ENCODE assay signal across 8 mouse cellular contexts in genomic region chr12:112724077-112724805, GRCm38 (mm10). TPM values are rescaled to one million over a fixed set of nuclear protein-coding genes. Genes with fewer than 3 reads are reported as not detected.
A peak's percentile ranks its signal among the peaks of the same experiment; 100 is the strongest.
DNase-seq lines count a peak whose midpoint lies in the region; ATAC-seq and TF ChIP-seq lines count a peak whose summit lies in the region.

No protein-coding gene starts in this region.

- H3K9me3 ChIP-seq in MEL (replicated peaks; ENCODE audit: insufficient read depth, low read length) = no peaks in the 10 kb centered on the region
- H3K9me3 ChIP-seq in forebrain, postnatal 0 days (ENCODE audit: low read length) = no peaks in the 10 kb centered on the region
- no peaks in the 10 kb centered on the region for H3K9me3 ChIP-seq in liver, embryonic 14.5 days (ENCODE audit: control insufficient read depth, low read length)
- no peaks in the 10 kb centered on the region for H3K9me3 ChIP-seq in neural tube, embryonic 15.5 days (replicated peaks)

- no peak overlapping the region for H3K9ac ChIP-seq in MEL (ENCODE audit: control insufficient read depth, low read depth, low read length, poor library complexity, severe bottlenecking)
- no peak overlapping the region for H3K9ac ChIP-seq in forebrain, postnatal 0 days
- no peak overlapping the region for H3K9ac ChIP-seq in liver, embryonic 14.5 days (replicated peaks)
- no peak overlapping the region for H3K9ac ChIP-seq in neural tube, embryonic 15.5 days (replicated peaks)

- peak; percentile 17 for TF ChIP-seq RAD21 in MEL (IDR thresholded peaks at IDR 0.05; ENCODE audit: low read depth, low read length)

- 0 out of 4 replicates have a peak, but pooled peaks cover 0 to 2% of the 10 kb centered on the region in 2 experiments for H3K36me3 ChIP-seq in MEL (ENCODE audit: control insufficient read depth in 1 of 2, insufficient read depth in 2 of 2, low read length in 2 of 2)
- H3K36me3 ChIP-seq in forebrain, postnatal 0 days (ENCODE audit: insufficient read depth) = peaks cover 17% of the 10 kb centered on the region; the same call in 1 of the 2 replicates
- H3K36me3 ChIP-seq in liver, embryonic 14.5 days (replicated peaks; ENCODE audit: control insufficient read depth, insufficient read depth, low read depth) = no peaks in the 10 kb centered on the region
- peaks cover 4% of the 10 kb centered on the region; the same call in 1 of the 2 replicates for H3K36me3 ChIP-seq in neural tube, embryonic 15.5 days

- H3K79me2 ChIP-seq in MEL (ENCODE audit: control insufficient read depth, insufficient read depth, low read length, poor library complexity) = no peaks in the 10 kb centered on the region; the same call in 1 of the 2 replicates

- H3K27ac ChIP-seq in MEL (ENCODE audit: control insufficient read depth, low read depth, low read length) = no peak overlapping the region
- H3K27ac ChIP-seq in forebrain, postnatal 0 days (ENCODE audit: low read depth, low read length) = no peak overlapping the region
- no peak overlapping the region for H3K27ac ChIP-seq in liver, embryonic 14.5 days
- no peak overlapping the region for H3K27ac ChIP-seq in neural tube, embryonic 15.5 days (replicated peaks)

- peak; percentile 87 to 100 (median 91) for TF ChIP-seq CTCF in MEL (IDR thresholded peaks at IDR 0.05 in 2 of 3, conservative IDR thresholded peaks at IDR 0.05 in 1 of 3; ENCODE audit: control insufficient read depth in 1 of 3, insufficient read depth in 1 of 3, low read depth in 2 of 3, low read length in 3 of 3, poor library complexity in 1 of 3, severe bottlenecking in 1 of 3)
- peak; percentile 68 for TF ChIP-seq CTCF in forebrain, postnatal 0 days (IDR thresholded peaks at IDR 0.05; ENCODE audit: low read depth)
- TF ChIP-seq CTCF in liver, embryonic 14.5 days (IDR thresholded peaks at IDR 0.05; ENCODE audit: low read depth) = peak; percentile 64

- H3K4me2 ChIP-seq in forebrain, postnatal 0 days (ENCODE audit: low read depth) = 0 out of 2 replicates have a peak overlapping the region, but pooled peaks have one; percentile 10
- no peak overlapping the region for H3K4me2 ChIP-seq in liver, embryonic 14.5 days (ENCODE audit: low read depth)
- H3K4me2 ChIP-seq in neural tube, embryonic 15.5 days = peak overlapping the region; percentile 3; the same call in 1 of the 2 replicates

- peaks cover 0 to 2% of the 10 kb centered on the region in 2 experiments; a peak in 1 of 4 replicates for H3K27me3 ChIP-seq in MEL (ENCODE audit: control insufficient read depth in 1 of 2, insufficient read depth in 2 of 2, low read length in 2 of 2)
- no peaks in the 10 kb centered on the region for H3K27me3 ChIP-seq in forebrain, postnatal 0 days (ENCODE audit: insufficient read depth, low read length)
- peaks cover 30% of the 10 kb centered on the region for H3K27me3 ChIP-seq in liver, embryonic 14.5 days (ENCODE audit: control insufficient read depth, insufficient read depth, low read length)
- peaks cover 9% of the 10 kb centered on the region for H3K27me3 ChIP-seq in neural tube, embryonic 15.5 days (replicated peaks)

- TF ChIP-seq POLR2A in MEL (IDR thresholded peaks at IDR 0.05; ENCODE audit: control insufficient read depth in 1 of 2, insufficient read depth in 1 of 2, low read depth in 1 of 2, low read length in 2 of 2, poor library complexity in 1 of 2) = no peak

- no peak for TF ChIP-seq EP300 in MEL (IDR thresholded peaks at IDR 0.05; ENCODE audit: low read depth in 1 of 2, low read length in 2 of 2)
- TF ChIP-seq EP300 in liver, embryonic 14.5 days (IDR thresholded peaks at IDR 0.05; ENCODE audit: low read depth) = no peak

- WGBS in forebrain, postnatal 0 days = 80% methylated on average over 11 of the region's 11 CpGs
- WGBS in liver, embryonic 14.5 days (ENCODE audit: insufficient replicate concordance) = 60% methylated on average over 11 of the region's 11 CpGs
- 78% methylated on average over 11 of the region's 11 CpGs for WGBS in neural tube, embryonic 15.5 days

- ATAC-seq in forebrain, postnatal 0 days = peak; percentile 56
- ATAC-seq in liver, embryonic 14.5 days (ENCODE audit: insufficient read depth) = peak; percentile 13; the same call in 1 of the 2 replicates
- no peak for ATAC-seq in neural tube, embryonic 15.5 days (ENCODE audit: low FRiP score)

- DNase-seq in 416B (ENCODE audit: low read depth) = peak; percentile 87
- peak; percentile 96 for DNase-seq in MEL (ENCODE audit: low read depth, low spot score)
- DNase-seq in cerebellum, adult 11-12 months = peak; percentile 79
- DNase-seq in forebrain, postnatal 0 days = peak; percentile 80
- DNase-seq in kidney, adult 9 months = peak; percentile 89
- peak in 2 of 3 experiments; percentile 20 to 28 for DNase-seq in liver, embryonic 14.5 days (ENCODE audit: low read depth in 3 of 3, low spot score in 3 of 3)
- DNase-seq in thymus, postnatal 25 days = peak; percentile 75

- H3K4me3 ChIP-seq in MEL (ENCODE audit: control insufficient read depth in 1 of 2, insufficient read depth in 1 of 2, low read depth in 2 of 2, low read length in 2 of 2) = no peak overlapping the region
- no peak overlapping the region for H3K4me3 ChIP-seq in forebrain, postnatal 0 days (ENCODE audit: low read depth, low read length)
- no peak overlapping the region for H3K4me3 ChIP-seq in liver, embryonic 14.5 days (ENCODE audit: insufficient read depth in 1 of 2, low read depth in 2 of 2, low read length in 2 of 2)
- no peak overlapping the region; the same call in 1 of the 2 replicates for H3K4me3 ChIP-seq in neural tube, embryonic 15.5 days (replicated peaks)

- H3K4me1 ChIP-seq in MEL (ENCODE audit: control insufficient read depth in 1 of 2, insufficient read depth in 2 of 2, low read length in 2 of 2) = peaks cover 0 to 14% of the 10 kb centered on the region in 2 experiments; a peak in 3 of 4 replicates
- H3K4me1 ChIP-seq in forebrain, postnatal 0 days (ENCODE audit: insufficient read depth) = peaks cover 17% of the 10 kb centered on the region
- H3K4me1 ChIP-seq in liver, embryonic 14.5 days (replicated peaks; ENCODE audit: control insufficient read depth in 2 of 2, insufficient read depth in 2 of 2, low read length in 1 of 2) = no peaks in the 10 kb centered on the region; a peak in 1 of 4 replicates
- H3K4me1 ChIP-seq in neural tube, embryonic 15.5 days = peaks cover 54% of the 10 kb centered on the region

TF ChIP-seq in MEL, 35 proteins besides CTCF, POLR2A, EP300 and RAD21:
- TF ChIP-seq GATA1 (IDR thresholded peaks at IDR 0.05; ENCODE audit: low read depth, low read length) (no peak), USF1 (IDR thresholded peaks at IDR 0.05; ENCODE audit: low read depth, low read length) (0 out of 2 replicates have a peak, but pooled peaks have one; percentile 21), POLR2AphosphoS2 (IDR thresholded peaks at IDR 0.05; ENCODE audit: low read length) (no peak), MYC (IDR thresholded peaks at IDR 0.05; ENCODE audit: low read depth, low read length) (peak; percentile 65; the same call in 1 of the 2 replicates), SMC3 (IDR thresholded peaks at IDR 0.05; ENCODE audit: low read depth, low read length) (peak; percentile 52), HCFC1 (IDR thresholded peaks at IDR 0.05; ENCODE audit: low read depth, low read length) (peak; percentile 17; the same call in 1 of the 2 replicates), MAX (IDR thresholded peaks at IDR 0.05; ENCODE audit: low read length) (peak; percentile 77), ELF1 (IDR thresholded peaks at IDR 0.05; ENCODE audit: low read depth, low read length) (no peak)

RNA-seq across cellular contexts. Expression of gene Cep170b, which starts 4.0 kb away (rescaled TPM):
- total RNA-seq in MEL (2012; rRNA removed) = 40.0 and 49.7 TPM in 2 replicates
- 10 to 100 TPM in 1 of 2 experiments, not detected in 1; 64.0 TPM for polyA plus RNA-seq in MEL (2012; ENCODE audit: insufficient read depth in 1 of 2, insufficient read length in 2 of 2, low read depth in 1 of 2, low replicate concordance in 2 of 2, missing spikeins in 1 of 2)
- 67.0 and 86.7 TPM in 2 replicates for total RNA-seq in forebrain, postnatal 0 days (2014; rRNA removed)
- polyA plus RNA-seq in forebrain, postnatal 0 days (2015; fragmentation: Nextera tagmentation; extraction: Ambion mirVana) = 22.4 and 31.6 TPM in 2 replicates
- polyA plus RNA-seq in liver, embryonic 14.5 days (2012; rRNA removed) = 3.4 and 4.2 TPM in 2 replicates
- 1.9 and 2.6 TPM in 2 replicates for polyA plus RNA-seq in liver, embryonic 14.5 days (2014; fragmentation: Nextera tagmentation; extraction: Ambion mirVana)
- polyA plus RNA-seq in neural tube, embryonic 15.5 days (2015; fragmentation: Nextera tagmentation; extraction: Ambion mirVana) = 34.7 and 43.3 TPM in 2 replicates

RNA-seq across cellular contexts. Expression of gene Pld4, which starts 36.2 kb away (rescaled TPM):
- 9.7 and 9.8 TPM in 2 replicates for total RNA-seq in MEL (2012; rRNA removed)
- 10 to 100 TPM in 1 of 2 experiments, not detected in 1; 16.4 TPM for polyA plus RNA-seq in MEL (2012; ENCODE audit: insufficient read depth in 1 of 2, insufficient read length in 2 of 2, low read depth in 1 of 2, low replicate concordance in 2 of 2, missing spikeins in 1 of 2)
- total RNA-seq in forebrain, postnatal 0 days (2014; rRNA removed) = 6.2 and 7.3 TPM in 2 replicates
- polyA plus RNA-seq in forebrain, postnatal 0 days (2015; fragmentation: Nextera tagmentation; extraction: Ambion mirVana) = 8.0 and 8.1 TPM in 2 replicates
- 13.3 and 14.3 TPM in 2 replicates for polyA plus RNA-seq in liver, embryonic 14.5 days (2012; rRNA removed)
- 12.5 and 14.7 TPM in 2 replicates for polyA plus RNA-seq in liver, embryonic 14.5 days (2014; fragmentation: Nextera tagmentation; extraction: Ambion mirVana)
- 8.4 and 42.0 TPM in 2 replicates for polyA plus RNA-seq in neural tube, embryonic 15.5 days (2015; fragmentation: Nextera tagmentation; extraction: Ambion mirVana)

RNA-seq across cellular contexts. Expression of gene Zbtb42, which starts 45.6 kb away (rescaled TPM):
- 4.5 and 7.6 TPM in 2 replicates for total RNA-seq in MEL (2012; rRNA removed)
- 10 to 100 TPM in 1 of 2 experiments, not detected in 1; 11.4 TPM for polyA plus RNA-seq in MEL (2012; ENCODE audit: insufficient read depth in 1 of 2, insufficient read length in 2 of 2, low read depth in 1 of 2, low replicate concordance in 2 of 2, missing spikeins in 1 of 2)
- 1.0 and 3.5 TPM in 2 replicates for total RNA-seq in forebrain, postnatal 0 days (2014; rRNA removed)
- 0.77 and 1.2 TPM in 2 replicates for polyA plus RNA-seq in forebrain, postnatal 0 days (2015; fragmentation: Nextera tagmentation; extraction: Ambion mirVana)
- polyA plus RNA-seq in liver, embryonic 14.5 days (2012; rRNA removed) = 0.69 and 0.74 TPM in 2 replicates
- polyA plus RNA-seq in liver, embryonic 14.5 days (2014; fragmentation: Nextera tagmentation; extraction: Ambion mirVana) = 0.64 and 1.1 TPM in 2 replicates
- polyA plus RNA-seq in neural tube, embryonic 15.5 days (2015; fragmentation: Nextera tagmentation; extraction: Ambion mirVana) = 1.8 and 2.4 TPM in 2 replicates

RNA-seq across cellular contexts. Expression of gene Akt1, which starts 49.6 kb away (rescaled TPM):
- 289 and 322 TPM in 2 replicates for total RNA-seq in MEL (2012; rRNA removed)
- polyA plus RNA-seq in MEL (2012; ENCODE audit: insufficient read depth in 1 of 2, insufficient read length in 2 of 2, low read depth in 1 of 2, low replicate concordance in 2 of 2, missing spikeins in 1 of 2) = 100 to 1,000 TPM; 764 to 827 TPM
- total RNA-seq in forebrain, postnatal 0 days (2014; rRNA removed) = 213 and 215 TPM in 2 replicates
- 117 TPM in 2 replicates for polyA plus RNA-seq in forebrain, postnatal 0 days (2015; fragmentation: Nextera tagmentation; extraction: Ambion mirVana)
- polyA plus RNA-seq in liver, embryonic 14.5 days (2012; rRNA removed) = 33.6 and 41.2 TPM in 2 replicates
- 9.9 and 17.2 TPM in 2 replicates for polyA plus RNA-seq in liver, embryonic 14.5 days (2014; fragmentation: Nextera tagmentation; extraction: Ambion mirVana)
- 70.5 and 120 TPM in 2 replicates for polyA plus RNA-seq in neural tube, embryonic 15.5 days (2015; fragmentation: Nextera tagmentation; extraction: Ambion mirVana)

Comparison
In these comparisons a context has a peak if more than half of its experiments do, and no peak if none do; other contexts are left out.
1. DNase-seq: peak in every context shown above with its lines; median percentile 96 in MEL; 89 in kidney, adult 9 months; 87 in 416B; 80 in forebrain, postnatal 0 days; 79 in cerebellum, adult 11-12 months; 75 in thymus, postnatal 25 days; 24 in liver, embryonic 14.5 days.